Mouse (Mus musculus) E14TG2a.4 (cell line): ENCODE measurements at regions not wholly inside any gene's neighbourhood (a gene's known extent, or its start where the extent isn't known, plus 50 kb on each side); places are given as distances from the start of the nearest gene placed in this dataset.

Experiments
- CTCF ChIP-seq: conservative IDR thresholded peaks from 2 replicates; pipeline ENCODE4 v1.5.1; 2014; ENCODE audit warnings: low read length
- NANOG ChIP-seq: IDR thresholded peaks from 2 replicates; pipeline ENCODE4 v1.6.1; 2014; ENCODE audit warnings: borderline replicate concordance, low read length, mixed read lengths
- POU5F1 ChIP-seq: IDR thresholded peaks from 2 replicates; pipeline ENCODE4 v1.6.1; 2014; ENCODE audit warnings: low read length, borderline replicate concordance

DNA sequence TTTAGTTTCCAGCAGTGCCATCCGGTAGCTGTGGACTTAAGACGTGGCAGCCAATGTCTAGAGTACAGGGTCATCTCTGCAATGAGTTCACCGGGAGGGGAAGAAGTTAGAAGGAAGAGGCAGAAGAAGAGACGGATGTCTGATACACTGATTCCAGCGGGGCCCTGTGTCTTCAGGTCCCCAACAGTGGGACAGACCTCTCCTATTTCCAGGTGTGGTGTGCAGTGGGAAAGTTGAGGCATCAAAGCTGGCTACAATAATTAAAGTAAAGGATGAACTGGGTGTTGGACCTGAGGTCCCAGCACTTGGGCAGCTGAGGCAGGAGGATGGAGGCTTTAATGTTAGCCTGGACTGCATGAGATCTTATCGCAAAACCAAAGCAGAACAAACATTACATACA is 70.1 kb upstream of the Psmd7 start:
- TF ChIP-seq CTCF (no peak), POU5F1 (no peak), NANOG (no peak)
